Mouse (Mus musculus) E14TG2a.4 (cell line): Measurements from ENCODE around the gene Nsd1.

ENCODE experiments used
- CTCF ChIP-seq: conservative IDR thresholded peaks from 2 replicates; pipeline ENCODE4 v1.5.1; 2014; ENCODE audit warnings: low read length
- NANOG ChIP-seq: IDR thresholded peaks from 2 replicates; pipeline ENCODE4 v1.6.1; 2014; ENCODE audit warnings: borderline replicate concordance, low read length, mixed read lengths
- POU5F1 ChIP-seq: IDR thresholded peaks from 2 replicates; pipeline ENCODE4 v1.6.1; 2014; ENCODE audit warnings: low read length, borderline replicate concordance

GRCm38 (mm10) chr13:55361974-55362452 is 152.4 kb downstream of the Nsd1 start:
- TF ChIP-seq CTCF: no peak
- no peak for TF ChIP-seq POU5F1
- TF ChIP-seq NANOG: no peak
